Mouse (Mus musculus) stomach, postnatal 0 days (tissue): Measurements from ENCODE around the gene Hsf5. TPM values are rescaled to one million over a fixed set of nuclear protein-coding genes. Genes with fewer than 3 reads are reported as not detected.

Experiments used
- ATAC-seq: fragments of 200-750 bp; cut with Nextera tagmentation; 2 replicates; pipeline ENCODE4 v1.8.0; 2017; ENCODE audit not compliant: low FRiP score, low TSS enrichment
- DNase-seq: peaks from one replicate; pipeline ENCODE4 v3.0.0-alpha.2; 2016; ENCODE audit warnings: low spot score
- H3K27ac ChIP-seq: fragments of 300-500 bp; sonication (generic); replicated peaks from 2 replicates; pipeline ENCODE4 v1.5.1; 2014; ENCODE audit warnings: mild to moderate bottlenecking, control low read depth
- H3K27me3 ChIP-seq: fragments of 300-500 bp; sonication (generic); 2 replicates; pipeline ENCODE4 v1.6.1; 2014; ENCODE audit warnings: low read length; ENCODE audit not compliant: control insufficient read depth, insufficient read depth
- H3K36me3 ChIP-seq: fragments of 300-500 bp; sonication (generic); 2 replicates; pipeline ENCODE4 v1.6.1; 2014; ENCODE audit warnings: low read length, mixed read lengths; ENCODE audit not compliant: control insufficient read depth, insufficient read depth
- H3K4me1 ChIP-seq: fragments of 300-500 bp; sonication (generic); replicated peaks from 2 replicates; pipeline ENCODE4 v1.6.1; 2014; ENCODE audit warnings: antibody characterized with exemption; ENCODE audit not compliant: control insufficient read depth, insufficient read depth
- H3K4me2 ChIP-seq: fragments of 300-500 bp; sonication (generic); replicated peaks from 2 replicates; pipeline ENCODE4 v1.6.1; 2014; ENCODE audit warnings: low read depth, mild to moderate bottlenecking, control low read depth, moderate library complexity
- H3K4me3 ChIP-seq: fragments of 300-500 bp; sonication (generic); 2 replicates; pipeline ENCODE4 v1.5.1; 2014; ENCODE audit warnings: low read depth, low read length, control low read depth
- H3K9ac ChIP-seq: fragments of 300-500 bp; sonication (generic); 2 replicates; pipeline ENCODE4 v1.6.1; 2014; ENCODE audit warnings: mild to moderate bottlenecking, low read length, control low read depth, mixed read lengths
- H3K9me3 ChIP-seq: fragments of 300-500 bp; sonication (generic); 2 replicates; pipeline ENCODE4 v1.6.1; 2016; ENCODE audit warnings: low read length; ENCODE audit not compliant: control insufficient read depth
- CTCF ChIP-seq: IDR thresholded peaks from 2 replicates; pipeline ENCODE4 v1.5.1; 2016; ENCODE audit warnings: antibody characterized with exemption, low read depth, mild to moderate bottlenecking, moderate library complexity
- EP300 ChIP-seq: optimal IDR thresholded peaks from 2 replicates; pipeline ENCODE3; 2016; ENCODE audit warnings: antibody characterized with exemption
- WGBS: fragments of 180-500 bp; shearing (Covaris S2); extraction: QIAGEN DNeasy Blood & Tissue Kit; methylation state at CpG from one replicate; pipeline ENCODE4 v1.1.7; 2014; 5-methylcytosine and 5-hydroxymethylcytosine counted together
- polyA plus RNA-seq: library from polyadenylated mRNA; unstranded; fragments of >200 nt; fragmentation: Nextera tagmentation; extraction: Ambion mirVana; gene quantifications from 2 replicates; pipeline ENCODE4 v1.2.1, GENCODE M21; 2015

Gene Hsf5
- polyA plus RNA-seq, 1 experiment from 2014 or later: not detected

- WGBS: 80% methylated on average over 7 of the region's 7 CpGs
- no peak overlapping the region for H3K4me3 ChIP-seq
These were observed 3.0 kb upstream of the Hsf5 start for GRCm38 (mm10) chr11:87613972-87614371.

GRCm38 (mm10) chr11:87615551-87615950 is 1.4 kb upstream of the Hsf5 start:
- Histone ChIP-seq H3K9ac (no peak overlapping the region), H3K9me3 (no peaks in the 10 kb centered on the region), H3K4me2 (no peak overlapping the region), H3K4me1 (no peaks in the 10 kb centered on the region), H3K27me3 (no peaks in the 10 kb centered on the region), H3K36me3 (peaks cover 37% of the 10 kb centered on the region), H3K4me3 (no peak overlapping the region), H3K27ac (no peak overlapping the region)
- ATAC-seq (no peak), DNase-seq (no peak)
- TF ChIP-seq EP300 (no peak), CTCF (no peak)
- 90% methylated on average over 5 of the region's 5 CpGs for WGBS

More at GRCm38 (mm10) chr11:87613972-87614371, 3.0 kb upstream of the Hsf5 start:
- H3K9me3 ChIP-seq: no peaks in the 10 kb centered on the region
- H3K4me2 ChIP-seq: no peak overlapping the region
- H3K9ac ChIP-seq: no peak overlapping the region
- H3K27ac ChIP-seq: no peak overlapping the region
- H3K36me3 ChIP-seq: peaks cover 41% of the 10 kb centered on the region
- ATAC-seq: no peak
- no peak for DNase-seq
- no peaks in the 10 kb centered on the region for H3K27me3 ChIP-seq
- H3K4me1 ChIP-seq: no peaks in the 10 kb centered on the region
- no peak for TF ChIP-seq EP300

GRCm38 (mm10) chr11:87615952-87616351 is 1.0 kb upstream of the Hsf5 start:
- DNase-seq (no peak), ATAC-seq (no peak)
- no peak overlapping the region for H3K4me2 ChIP-seq
- H3K4me1 ChIP-seq: no peaks in the 10 kb centered on the region
- 96% methylated on average over 2 of the region's 2 CpGs for WGBS
- H3K9ac ChIP-seq: no peak overlapping the region
- TF ChIP-seq CTCF (no peak), EP300 (no peak)
- H3K27ac ChIP-seq: no peak overlapping the region
- no peaks in the 10 kb centered on the region for H3K9me3 ChIP-seq
- H3K4me3 ChIP-seq: no peak overlapping the region
- no peaks in the 10 kb centered on the region for H3K27me3 ChIP-seq
- H3K36me3 ChIP-seq: peaks cover 34% of the 10 kb centered on the region

GRCm38 (mm10) chr11:87617606-87618005 is 642 bp downstream of the Hsf5 start:
- Histone ChIP-seq H3K9me3 (no peaks in the 10 kb centered on the region), H3K4me3 (no peak overlapping the region), H3K36me3 (peaks cover 19% of the 10 kb centered on the region), H3K4me2 (no peak overlapping the region), H3K27ac (no peak overlapping the region), H3K9ac (no peak overlapping the region), H3K27me3 (no peaks in the 10 kb centered on the region), H3K4me1 (no peaks in the 10 kb centered on the region)
- ATAC-seq: 0 out of 2 replicates have a peak, but pooled peaks have one; percentile 10
- 94% methylated on average over 21 of the region's 32 CpGs for WGBS
- DNase-seq: no peak
- TF ChIP-seq EP300 (no peak), CTCF (no peak)

- Histone ChIP-seq H3K27me3 (no peaks in the 10 kb centered on the region), H3K9me3 (no peaks in the 10 kb centered on the region), H3K4me1 (no peaks in the 10 kb centered on the region), H3K4me3 (no peak overlapping the region), H3K4me2 (no peak overlapping the region), H3K9ac (no peak overlapping the region), H3K36me3 (0 out of 2 replicates have a peak, but pooled peaks cover 2% of the 10 kb centered on the region), H3K27ac (no peak overlapping the region)
- ATAC-seq (0 out of 2 replicates have a peak, but pooled peaks have one; percentile 59), DNase-seq (no peak)
- TF ChIP-seq CTCF (no peak), EP300 (no peak)
- WGBS: 58% methylated on average over 4 of the region's 4 CpGs
These were observed 6.2 kb downstream of the Hsf5 start for GRCm38 (mm10) chr11:87623160-87623559.

- H3K9me3 ChIP-seq: no peaks in the 10 kb centered on the region
- WGBS: 23% methylated on average over 10 of the region's 10 CpGs
- H3K4me1 ChIP-seq: no peaks in the 10 kb centered on the region
- peak; percentile 70 for DNase-seq
- H3K9ac ChIP-seq: no peak overlapping the region
- no peaks in the 10 kb centered on the region for H3K27me3 ChIP-seq
- peak; percentile 70; the same call in 1 of the 2 replicates for ATAC-seq
- TF ChIP-seq EP300 (no peak), CTCF (peak; percentile 82)
- no peaks in the 10 kb centered on the region for H3K36me3 ChIP-seq
- H3K4me3 ChIP-seq: no peak overlapping the region
- no peak overlapping the region for H3K27ac ChIP-seq
- no peak overlapping the region for H3K4me2 ChIP-seq
These were observed 12.9 kb downstream of the Hsf5 start for GRCm38 (mm10) chr11:87629859-87630258.
